Mouse (Mus musculus) naive thymus-derived CD4-positive, alpha-beta T cell, adult 2 months (primary cell): ENCODE measurements at regions not wholly inside any gene's neighbourhood (a gene's known extent, or its start where the extent isn't known, plus 50 kb on each side); places are given as distances from the start of the nearest gene placed in this dataset.

ENCODE experiments used
- DNase-seq: peaks from one replicate; pipeline ENCODE4 v3.0.0-alpha.2; 2011; ENCODE audit warnings: low read depth

- DNase-seq: no peak
These were observed 502.0 kb downstream of the Sqor start for GRCm38 (mm10) chr2:123267036-123267435.

DNA sequence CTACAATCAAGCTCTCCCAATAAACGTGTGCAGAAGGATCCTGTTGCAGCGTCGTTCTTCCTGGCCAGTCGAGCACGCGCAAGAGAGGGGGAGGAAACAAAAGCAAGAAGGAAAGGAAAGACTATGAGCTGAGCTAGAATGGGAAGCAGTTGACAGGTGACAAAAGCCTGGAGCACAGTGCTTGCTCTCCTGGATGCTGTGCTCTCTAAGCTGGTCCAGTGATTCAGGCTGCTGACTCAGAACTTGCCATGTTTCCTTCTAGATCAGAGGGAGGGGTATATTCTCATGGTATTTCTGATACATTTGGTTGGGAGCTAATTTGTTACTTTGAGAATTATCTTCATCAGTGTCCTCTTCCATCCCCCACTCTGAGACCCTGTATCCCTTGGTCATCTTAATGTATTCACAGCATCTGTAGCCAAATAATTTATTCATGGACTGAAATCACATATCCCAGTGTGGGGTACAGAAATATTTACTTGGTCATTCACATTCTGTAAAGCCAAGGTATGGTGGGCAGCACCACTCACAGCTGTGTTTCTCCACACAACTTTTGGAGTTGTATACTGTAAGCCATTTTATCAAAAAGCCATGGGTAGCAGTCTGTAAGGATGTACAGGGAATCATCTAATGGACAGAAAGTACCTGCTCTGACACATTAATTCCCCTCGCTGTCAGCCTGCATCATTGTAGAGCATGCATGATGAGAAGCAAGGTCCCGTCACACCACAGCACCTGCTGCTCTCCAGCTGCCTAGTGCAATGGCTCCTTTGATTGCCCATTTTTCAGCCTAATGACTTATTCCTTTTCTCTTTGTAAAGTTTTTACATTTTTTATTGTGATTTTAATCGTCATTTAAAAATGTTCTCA is 510.1 kb downstream of the Sqor start:
- DNase-seq: no peak

DNA sequence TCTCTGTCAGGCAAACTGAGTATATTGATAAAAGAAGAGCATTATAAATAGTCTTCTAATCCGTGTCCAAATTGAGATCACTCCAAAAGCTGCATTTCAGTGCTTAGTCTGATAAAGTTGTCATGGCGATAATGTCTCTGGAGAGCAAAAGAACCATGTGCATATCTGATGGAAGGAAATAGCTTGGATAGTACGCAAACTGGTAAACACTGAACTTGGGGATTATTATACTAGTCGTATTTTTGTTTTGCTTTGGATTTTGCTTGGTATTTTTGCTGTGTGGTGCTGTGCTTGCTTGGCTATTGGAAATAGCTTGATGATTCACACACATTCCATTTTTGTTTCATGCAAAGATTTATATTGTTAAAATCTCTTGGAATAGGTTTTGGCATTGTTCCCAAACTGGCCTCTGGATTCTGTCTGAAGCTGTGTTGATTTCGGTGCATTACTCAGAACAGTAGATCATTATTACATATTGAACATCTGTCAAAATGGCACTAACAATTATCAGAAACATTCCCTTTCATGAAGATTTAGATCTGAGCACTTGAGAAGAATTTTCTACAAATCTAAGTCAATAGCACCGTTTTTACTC is 510.8 kb downstream of the Sqor start:
- DNase-seq: no peak

DNA sequence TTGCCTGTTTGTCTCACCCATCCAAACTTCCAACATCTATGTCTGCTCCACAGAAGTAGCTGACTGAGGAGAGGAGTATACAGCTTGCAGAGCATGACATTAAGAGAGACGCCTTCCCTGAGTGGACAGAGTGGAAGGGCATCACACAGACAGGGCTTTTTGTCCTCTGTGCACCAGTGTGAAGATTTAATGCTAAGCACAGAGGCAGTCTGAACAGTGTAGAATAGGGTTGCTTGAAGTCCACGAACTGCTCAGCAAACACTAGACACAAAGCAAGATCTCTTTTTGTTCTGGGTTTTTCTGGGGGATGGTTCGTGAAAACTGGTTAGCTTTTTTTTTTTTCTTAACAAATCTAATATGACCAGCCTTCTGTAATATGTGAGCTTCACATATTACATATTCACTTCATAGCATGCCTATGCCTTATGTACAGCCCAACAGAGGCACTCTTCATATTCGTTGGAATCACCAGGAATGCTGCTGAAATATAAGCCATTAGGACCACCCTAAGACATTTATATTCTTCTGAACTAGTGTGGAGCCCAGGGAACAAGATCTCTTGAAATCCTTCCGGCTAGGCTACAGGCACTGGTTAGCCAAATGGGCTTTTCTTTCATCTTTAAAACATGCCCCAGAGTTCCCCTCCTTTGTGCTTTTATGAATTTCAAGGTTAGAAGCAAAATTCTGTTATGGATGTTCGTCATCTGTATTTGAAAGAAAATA is 546.7 kb downstream of the Sqor start:
- DNase-seq: no peak

DNA sequence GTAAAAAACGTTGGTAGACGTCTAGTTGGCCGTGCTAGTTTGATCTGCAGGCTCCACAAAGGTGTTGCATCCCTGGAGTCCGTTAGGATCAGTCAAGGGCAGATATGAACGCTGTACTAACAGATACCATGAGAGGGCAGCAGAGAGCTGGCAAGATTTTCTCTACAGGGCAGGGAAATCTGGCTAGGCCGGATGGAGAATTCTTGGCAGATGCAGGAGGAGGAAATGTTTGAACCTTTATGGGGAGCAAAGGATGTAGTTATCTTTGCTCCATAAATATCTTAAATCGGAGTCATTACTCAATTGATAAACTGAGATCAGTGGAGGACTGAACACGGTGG is 547.2 kb downstream of the Sqor start:
- DNase-seq: peak; percentile 1

- no peak for DNase-seq
These were observed 555.5 kb downstream of the Sqor start for GRCm38 (mm10) chr2:123320448-123321097.

DNA sequence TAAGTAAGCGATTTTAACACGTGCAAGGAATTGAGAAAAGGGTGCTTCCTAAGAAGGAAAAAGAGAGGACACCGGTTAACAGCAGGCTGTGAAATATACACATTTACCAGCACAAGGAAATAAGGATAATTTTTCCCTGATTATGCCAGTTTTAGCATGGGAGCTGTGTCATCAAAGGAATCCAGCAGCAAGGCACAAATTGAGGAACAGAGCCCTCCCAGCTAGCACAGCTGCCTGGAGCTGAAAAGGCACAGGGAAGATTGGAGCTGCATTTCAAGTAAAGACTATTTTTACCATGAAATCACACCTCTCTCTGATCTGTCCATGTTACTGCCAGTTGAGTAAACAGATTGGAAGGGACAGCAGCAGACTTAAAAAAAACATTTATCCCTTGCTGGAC is 558.7 kb downstream of the Sqor start:
- DNase-seq: no peak

GRCm38 (mm10) chr2:123324896-123325295 is 559.9 kb downstream of the Sqor start:
- DNase-seq: no peak

- no peak for DNase-seq
These were observed 584.7 kb downstream of the Sqor start for GRCm38 (mm10) chr2:123349625-123350346.

- no peak for DNase-seq
These were observed 599.2 kb downstream of the Sqor start for GRCm38 (mm10) chr2:123364204-123364603.

- DNase-seq: no peak
These were observed 601.5 kb downstream of the Sqor start for GRCm38 (mm10) chr2:123366571-123366970.

DNA sequence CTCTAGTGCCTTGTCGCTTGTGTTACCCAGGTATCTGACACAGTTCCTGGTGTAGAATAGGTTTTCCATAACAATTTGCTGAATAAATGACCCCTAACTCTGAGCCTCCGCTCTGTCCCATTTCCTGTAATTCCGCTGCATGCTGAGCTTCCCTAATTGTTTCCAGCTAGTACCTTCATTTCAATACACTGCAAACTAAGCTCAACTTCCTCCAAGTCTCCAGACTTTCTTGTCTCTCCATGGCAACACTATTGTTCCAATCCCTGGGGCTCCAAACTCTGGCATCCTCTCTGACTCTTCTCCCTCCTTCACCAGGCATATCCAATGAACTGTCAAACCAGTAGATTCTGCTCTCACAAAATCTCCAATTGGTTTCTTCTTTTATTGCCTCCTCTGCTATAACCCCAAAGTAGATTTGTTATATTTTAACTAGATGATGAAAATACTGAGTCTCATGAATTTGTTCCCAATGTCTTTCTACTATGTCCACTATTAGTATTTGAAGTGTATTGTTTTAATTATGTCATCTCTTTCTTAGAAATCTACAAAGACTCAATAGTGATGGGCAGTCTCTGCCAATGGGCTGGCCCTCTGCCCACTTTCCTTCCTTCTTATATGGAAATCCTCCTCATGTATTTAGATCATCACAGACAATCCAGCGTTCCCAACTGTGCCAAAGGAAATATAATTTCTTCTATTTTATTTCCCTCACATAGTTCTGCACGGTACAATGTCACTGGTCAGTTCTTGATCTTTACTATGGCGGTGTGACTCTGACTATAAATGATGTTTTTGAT is 620.8 kb downstream of the Sqor start:
- DNase-seq: no peak

- DNase-seq: no peak
These were observed 622.0 kb downstream of the Sqor start for GRCm38 (mm10) chr2:123386773-123387604.

DNA sequence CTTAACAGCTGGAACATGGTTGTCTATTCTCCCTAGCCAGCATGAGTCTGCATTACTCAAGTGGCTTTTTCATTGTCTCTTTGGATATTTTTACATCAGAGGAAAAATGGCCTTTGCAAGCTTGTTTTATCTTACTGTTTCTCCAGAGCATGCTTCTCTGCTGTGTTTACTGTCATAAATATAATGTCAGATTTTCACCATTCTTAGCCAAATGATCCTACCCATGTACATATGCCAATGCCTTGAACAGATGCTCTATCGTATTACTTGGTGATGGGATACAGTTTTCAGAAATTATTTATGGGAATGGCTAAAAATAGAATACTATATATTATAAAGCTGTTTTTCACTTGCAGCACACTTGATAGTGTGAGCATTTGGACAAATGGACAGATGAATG is 625.9 kb downstream of the Sqor start:
- no peak for DNase-seq

- no peak for DNase-seq
These were observed 629.3 kb downstream of the Sqor start for GRCm38 (mm10) chr2:123394296-123394695.

- no peak for DNase-seq
These were observed 632.5 kb downstream of the Sqor start for GRCm38 (mm10) chr2:123397551-123397950.

DNA sequence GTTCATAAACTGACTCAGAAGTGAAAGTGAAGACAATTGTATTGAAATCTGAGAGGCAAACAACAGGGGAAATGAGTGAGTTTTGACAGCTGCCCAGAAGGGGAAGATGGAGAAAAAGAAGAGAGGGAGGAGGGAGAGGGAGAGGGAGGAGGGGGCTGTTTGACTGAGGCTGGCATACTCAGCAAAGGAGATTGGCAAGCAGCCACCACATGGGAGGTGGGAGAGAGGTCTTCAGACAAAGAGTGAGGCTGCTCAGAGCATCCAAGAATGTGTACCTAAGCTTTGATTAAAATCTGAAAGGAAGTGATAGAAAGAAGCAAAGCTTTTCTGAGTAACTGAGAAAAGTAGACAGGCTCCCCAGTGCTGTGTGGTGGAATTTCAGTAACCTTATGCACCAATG is 636.0 kb downstream of the Sqor start:
- DNase-seq: no peak

GRCm38 (mm10) chr2:123409075-123409474 is 644.0 kb downstream of the Sqor start:
- no peak for DNase-seq

GRCm38 (mm10) chr2:123458034-123458677 is 631.6 kb upstream of the Sema6d start:
- no peak for DNase-seq

GRCm38 (mm10) chr2:123473840-123474239 is 615.9 kb upstream of the Sema6d start:
- no peak for DNase-seq
